Mouse (Mus musculus) CH12.LX (cell line): ENCODE data around the gene Pigm. TPM values are rescaled to one million over a fixed set of nuclear protein-coding genes. Genes with fewer than 3 reads are reported as not detected.

Experiments
- DNase-seq: peaks from one replicate; pipeline ENCODE4 v3.0.0-alpha.2; 2013; ENCODE audit errors: extremely low read depth
- H3K27ac ChIP-seq: 2 replicates; pipeline ENCODE4 v1.5.1; 2012; ENCODE audit warnings: low read depth, mild to moderate bottlenecking, control low read depth, moderate library complexity; ENCODE audit not compliant: insufficient read depth
- H3K27me3 ChIP-seq: replicated peaks from 2 replicates; pipeline ENCODE3; 2012; ENCODE audit warnings: inconsistent platforms
- H3K36me3 ChIP-seq, 2 experiments: replicated peaks in 1 of 2; 2 replicates each; pipeline versions ENCODE3 to v1.6.1; 2012; ENCODE audit warnings: inconsistent platforms in 1 of 2, low read length in 1 of 2, mild to moderate bottlenecking in 1 of 2, mixed read lengths in 1 of 2, moderate library complexity in 1 of 2; ENCODE audit not compliant: control insufficient read depth in 1 of 2, insufficient read depth in 1 of 2
- H3K4me1 ChIP-seq, 2 experiments: 2 replicates each; pipeline ENCODE4 v1.6.1; 2012; ENCODE audit warnings: inconsistent platforms in 1 of 2, moderate library complexity in 1 of 2; ENCODE audit not compliant: insufficient read depth in 2 of 2, control insufficient read depth in 1 of 2
- H3K4me2 ChIP-seq: 2 replicates; pipeline ENCODE4 v1.6.1; 2012; ENCODE audit warnings: low read depth, mild to moderate bottlenecking, control low read depth; ENCODE audit not compliant: poor library complexity, insufficient read depth, severe bottlenecking
- H3K4me3 ChIP-seq, 3 experiments: fragments of 150-350 bp in 1 of 3; sonication (generic) in 1 of 3; replicated peaks in 1 of 3; 2 replicates each; pipeline versions ENCODE3 to v1.5.1; 2011 to 2012; ENCODE audit warnings: low read depth in 2 of 3, low read length in 2 of 3, mild to moderate bottlenecking in 2 of 3, moderate library complexity in 2 of 3, control low read depth in 1 of 3, improper control_type of control experiment in 1 of 3, inconsistent platforms in 1 of 3, mixed read lengths in 1 of 3; ENCODE audit not compliant: poor library complexity in 1 of 3
- H3K79me2 ChIP-seq: replicated peaks from 2 replicates; pipeline ENCODE4 v1.6.1; 2012; ENCODE audit warnings: mild to moderate bottlenecking, moderate library complexity; ENCODE audit not compliant: control insufficient read depth, poor library complexity, insufficient read depth, severe bottlenecking; ENCODE audit errors: extremely low read depth
- H3K9ac ChIP-seq: 2 replicates; pipeline ENCODE4 v1.6.1; 2012; ENCODE audit warnings: low read depth, mild to moderate bottlenecking, control low read depth, moderate library complexity; ENCODE audit not compliant: insufficient read depth
- H3K9me3 ChIP-seq: replicated peaks from 2 replicates; pipeline ENCODE3; 2012; ENCODE audit warnings: low read length, inconsistent platforms, mixed read lengths
- CHD2 ChIP-seq: IDR thresholded peaks from 2 replicates; pipeline ENCODE4 v1.6.1; 2011; ENCODE audit warnings: low read length, improper control_type of control experiment
- GABPA ChIP-seq: IDR thresholded peaks from 2 replicates; pipeline ENCODE4 v1.6.1; 2012; ENCODE audit warnings: low read depth, low read length, improper control_type of control experiment, inconsistent platforms; ENCODE audit not compliant: insufficient replicate concordance
- IRF4 ChIP-seq: IDR thresholded peaks from 2 replicates; pipeline ENCODE4 v1.6.1; 2014; ENCODE audit warnings: low read depth, mild to moderate bottlenecking, inconsistent platforms, low read length, improper control_type of control experiment
- JUN ChIP-seq: IDR thresholded peaks from 2 replicates; pipeline ENCODE4 v1.6.1; 2011; ENCODE audit warnings: low read depth, mild to moderate bottlenecking, low read length, improper control_type of control experiment, moderate library complexity; ENCODE audit not compliant: insufficient read depth
- JUND ChIP-seq: conservative IDR thresholded peaks from 2 replicates; pipeline ENCODE4 v1.6.1; 2011; ENCODE audit warnings: low read depth, low read length, improper control_type of control experiment
- MAFK ChIP-seq: IDR thresholded peaks from 2 replicates; pipeline ENCODE4 v1.6.1; 2011; ENCODE audit warnings: low read length, improper control_type of control experiment; ENCODE audit not compliant: insufficient replicate concordance
- MAX ChIP-seq: IDR thresholded peaks from 2 replicates; pipeline ENCODE4 v1.6.1; 2011; ENCODE audit warnings: low read length, improper control_type of control experiment
- MAZ ChIP-seq: IDR thresholded peaks from 2 replicates; pipeline ENCODE4 v1.6.1; 2012; ENCODE audit warnings: low read depth, mild to moderate bottlenecking, inconsistent platforms, low read length, improper control_type of control experiment, moderate library complexity
- MXI1 ChIP-seq: IDR thresholded peaks from 2 replicates; pipeline ENCODE4 v1.6.1; 2011; ENCODE audit warnings: mild to moderate bottlenecking, low read depth, low read length, improper control_type of control experiment
- MYC ChIP-seq: IDR thresholded peaks from 2 replicates; pipeline ENCODE4 v1.6.1; 2011; ENCODE audit warnings: low read depth, mild to moderate bottlenecking, improper control_type of control experiment, low read length
- NELFE ChIP-seq: IDR thresholded peaks from 2 replicates; pipeline ENCODE4 v1.6.1; 2011; ENCODE audit warnings: low read depth, low read length, improper control_type of control experiment
- NRF1 ChIP-seq: IDR thresholded peaks from 2 replicates; pipeline ENCODE4 v1.6.1; 2014; ENCODE audit warnings: low read depth, mild to moderate bottlenecking, inconsistent platforms, low read length, improper control_type of control experiment, moderate library complexity
- PAX5 ChIP-seq: IDR thresholded peaks from 2 replicates; pipeline ENCODE4 v1.6.1; 2012; ENCODE audit warnings: low read length, inconsistent platforms, mixed read lengths
- POLR2AphosphoS2 ChIP-seq: IDR thresholded peaks from 2 replicates; pipeline ENCODE4 v1.6.1; 2011; ENCODE audit warnings: low read depth, low read length, improper control_type of control experiment
- RCOR1 ChIP-seq: conservative IDR thresholded peaks from 2 replicates; pipeline ENCODE4 v1.6.1; 2012; ENCODE audit warnings: low read depth, mild to moderate bottlenecking, inconsistent platforms, low read length, improper control_type of control experiment
- SIN3A ChIP-seq: IDR thresholded peaks from 2 replicates; pipeline ENCODE4 v1.6.1; 2012; ENCODE audit warnings: low read length, improper control_type of control experiment, inconsistent platforms
- TBP ChIP-seq: conservative IDR thresholded peaks from 2 replicates; pipeline ENCODE4 v1.6.1; 2011; ENCODE audit warnings: low read depth, low read length, improper control_type of control experiment
- TCF12 ChIP-seq: IDR thresholded peaks from 2 replicates; pipeline ENCODE4 v1.6.1; 2014; ENCODE audit warnings: low read depth, mild to moderate bottlenecking, inconsistent platforms, low read length, improper control_type of control experiment
- USF1 ChIP-seq: IDR thresholded peaks from 2 replicates; pipeline ENCODE4 v1.6.1; 2014; ENCODE audit warnings: low read depth, mild to moderate bottlenecking, inconsistent platforms, low read length, improper control_type of control experiment
- ZC3H11A ChIP-seq: IDR thresholded peaks from 2 replicates; pipeline ENCODE4 v1.6.1; 2012; ENCODE audit warnings: low read depth, mild to moderate bottlenecking, inconsistent platforms, low read length, improper control_type of control experiment
- ZKSCAN1 ChIP-seq: IDR thresholded peaks from 2 replicates; pipeline ENCODE4 v1.6.1; 2012; ENCODE audit warnings: low read depth, inconsistent platforms, low read length, improper control_type of control experiment, borderline replicate concordance
- dilution Hi-C: fragments of 300-500 bp; cut with MboI; formaldehyde crosslinking; loops from 2 replicates; pipeline ENCODE4 v1.14.3; 2020; ENCODE audit warnings: low sequenced_read_pairs; ENCODE audit not compliant: extremely low pct_unique_long_range_greater_than_20kb, extremely low pct_ligation_motif_present
- in situ Hi-C: fragments of 300-500 bp; cut with MboI; formaldehyde crosslinking; loops from 3 replicates; pipeline ENCODE4 v1.14.3; 2019; ENCODE audit warnings: low sequenced_read_pairs, low pct_ligation_motif_present, low pct_unique_long_range_greater_than_20kb, mixed read lengths
- polyA plus RNA-seq: library from polyadenylated mRNA; unstranded; fragments of >175 nt; gene quantifications from 2 replicates; pipeline ENCODE4 v1.2.1, GENCODE M21; 2012; ENCODE audit warnings: low read depth; ENCODE audit not compliant: insufficient read length
- total RNA-seq, 2 experiments: library from RNA; depleted of rRNA; stranded (reverse); fragments of 300-350 nt in 1 of 2; fragments of >200 nt in 1 of 2; gene quantifications; 2 replicates each; pipeline ENCODE4 v1.2.3; 2012 to 2014

Pigm gene
- total and polyA plus RNA-seq, 3 experiments, result 8.6 to 13.8 (median 10.7) TPM

DNA sequence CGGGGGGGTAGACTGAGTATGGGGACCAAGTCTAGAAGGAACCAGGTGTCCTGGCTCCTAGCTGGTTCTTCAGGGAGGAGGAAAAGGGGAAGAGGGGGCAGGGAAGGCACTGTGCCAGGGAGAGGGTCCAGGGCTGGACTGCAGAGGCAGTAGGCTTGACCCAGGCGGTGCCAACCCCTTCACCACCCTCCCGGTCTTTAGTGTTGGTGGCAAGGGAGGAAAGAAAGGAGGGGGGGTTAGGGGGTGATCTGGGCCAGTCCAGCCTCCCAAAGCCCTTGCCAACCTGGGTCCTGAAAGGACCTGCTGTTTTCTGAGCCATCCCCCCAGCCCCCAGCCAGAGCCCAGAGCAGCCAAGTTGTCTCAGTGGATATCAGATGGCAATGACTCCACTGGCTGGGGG is 33.6 kb upstream of the Pigm start:
- Histone ChIP-seq H3K36me3 (no peaks in the 10 kb centered on the region), H3K27me3 (peaks cover 88% of the 10 kb centered on the region), H3K27ac (no peak overlapping the region), H3K4me2 (no peak overlapping the region), H3K4me1 (peaks cover 5 to 8% of the 10 kb centered on the region in 2 experiments; a peak in 2 of 4 replicates), H3K9ac (no peak overlapping the region), H3K9me3 (peaks cover 3% of the 10 kb centered on the region), H3K4me3 (no peak overlapping the region), H3K79me2 (no peaks in the 10 kb centered on the region)
- TF ChIP-seq MYC, result no peak
- no peak for TF ChIP-seq NELFE
- TF ChIP-seq MAZ, result no peak
- TF ChIP-seq TBP, result no peak
- TF ChIP-seq ZKSCAN1, result no peak
- no peak for TF ChIP-seq MAX
- TF ChIP-seq CHD2, result no peak
- TF ChIP-seq IRF4, result no peak
- in situ Hi-C loops (no loop called here), dilution Hi-C loops (no loop called here)
- no peak for DNase-seq

DNA sequence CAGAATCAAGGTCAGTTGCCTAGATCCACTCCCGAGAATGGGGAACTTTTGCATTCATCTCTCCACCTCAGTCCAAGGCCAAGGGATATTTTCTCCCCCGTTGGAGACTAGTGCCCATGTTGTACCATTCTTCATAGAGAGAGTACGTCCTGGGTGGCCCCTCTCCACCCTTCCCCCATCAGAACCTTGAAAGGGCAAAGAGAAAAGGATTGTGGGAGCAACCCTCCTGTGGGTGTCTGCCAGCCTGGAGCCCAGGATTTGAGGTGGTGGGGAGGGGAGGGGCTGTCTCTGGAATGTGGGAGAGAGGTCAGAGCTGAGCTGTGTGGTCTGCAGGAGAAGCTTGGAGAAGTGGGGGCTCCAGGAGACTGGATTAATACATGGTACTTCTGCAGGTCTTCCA is 32.4 kb upstream of the Pigm start:
- no peak overlapping the region for H3K9ac ChIP-seq
- H3K36me3 ChIP-seq, result no peaks in the 10 kb centered on the region
- peaks cover 84% of the 10 kb centered on the region for H3K27me3 ChIP-seq
- H3K4me2 ChIP-seq, result no peak overlapping the region
- no peaks in the 10 kb centered on the region for H3K79me2 ChIP-seq
- no peak for DNase-seq
- dilution Hi-C loops, result no loop called here
- H3K4me1 ChIP-seq, result peaks cover 5 to 8% of the 10 kb centered on the region in 2 experiments; a peak in 2 of 4 replicates
- peaks cover 3% of the 10 kb centered on the region for H3K9me3 ChIP-seq
- H3K4me3 ChIP-seq, result no peak overlapping the region
- TF ChIP-seq CHD2, result no peak
- TF ChIP-seq, all 38 proteins: peak for 0
- H3K27ac ChIP-seq, result no peak overlapping the region
- in situ Hi-C loops, result no loop called here

- dilution Hi-C loops (no loop called here), in situ Hi-C loops (no loop called here)
- Histone ChIP-seq H3K79me2 (no peaks in the 10 kb centered on the region), H3K27ac (no peak overlapping the region), H3K27me3 (peaks cover 79% of the 10 kb centered on the region), H3K4me2 (no peak overlapping the region), H3K9ac (no peak overlapping the region), H3K4me1 (peaks cover 5 to 8% of the 10 kb centered on the region in 2 experiments; a peak in 2 of 4 replicates), H3K36me3 (no peaks in the 10 kb centered on the region), H3K9me3 (peaks cover 3% of the 10 kb centered on the region), H3K4me3 (no peak overlapping the region)
- TF ChIP-seq SIN3A (no peak), MAFK (no peak), MXI1 (no peak), TCF12 (no peak), USF1 (no peak), NELFE (no peak), RCOR1 (no peak), NRF1 (no peak), JUND (no peak), GABPA (no peak), JUN (no peak), IRF4 (no peak), POLR2AphosphoS2 (no peak), ZC3H11A (no peak), PAX5 (no peak)
- no peak for DNase-seq
Observed at GRCm38 (mm10) chr1:172344820-172345219, 31.5 kb upstream of the Pigm start.
